9 mouse cellular contexts compared by ENCODE assay signal in genomic region chr8:34325841-34326613, GRCm38 (mm10).
A peak's percentile ranks its signal among the peaks of the same experiment; 100 is the strongest.
DNase-seq lines count a peak whose midpoint lies in the region; ATAC-seq and TF ChIP-seq lines count a peak whose summit lies in the region.
"Had no signal": no experiment of that assay in that cellular context is flagged by ENCODE, and none has a peak within 500 bp of the region (broad histone marks: within the 10 kb centered on the region; RNA-seq: fewer than 3 reads in every experiment).

No protein-coding gene starts in this region.

- H3K4me3 ChIP-seq in lung, embryonic 14.5 days (ENCODE audit: low read depth, low read length), result peak overlapping the region; percentile 26
- H3K4me3 ChIP-seq in hindbrain, embryonic 15.5 days, result peak overlapping the region; percentile 29
- no peak overlapping the region; the same call in 1 of the 2 replicates for H3K4me3 ChIP-seq in stomach, embryonic 15.5 days (replicated peaks)

- ATAC-seq in lung, embryonic 14.5 days (ENCODE audit: insufficient read depth), result no peak; the same call in 1 of the 2 replicates
- peak; percentile 88 for ATAC-seq in hindbrain, embryonic 15.5 days (ENCODE audit: low FRiP score, low read depth)
- no peak for ATAC-seq in stomach, embryonic 15.5 days (ENCODE audit: insufficient read depth, low FRiP score, low read depth)
- ATAC-seq in megakaryocyte, adult 5-6 weeks (ENCODE audit: poor library complexity, severe bottlenecking), result no peak

- 1% methylated on average over 14 of the region's 17 CpGs for WGBS in lung, embryonic 14.5 days
- 1% methylated on average over 15 of the region's 17 CpGs for WGBS in hindbrain, embryonic 15.5 days
- WGBS in stomach, embryonic 15.5 days, result 3% methylated on average over 14 of the region's 17 CpGs

- no peaks in the 10 kb centered on the region for H3K9me3 ChIP-seq in lung, embryonic 14.5 days (ENCODE audit: low read depth, low read length)
- no peaks in the 10 kb centered on the region for H3K9me3 ChIP-seq in hindbrain, embryonic 15.5 days
- H3K9me3 ChIP-seq in stomach, embryonic 15.5 days, result no peaks in the 10 kb centered on the region

- no peak overlapping the region; the same call in 1 of the 2 replicates for H3K9ac ChIP-seq in lung, embryonic 14.5 days
- peak overlapping the region; percentile 31 for H3K9ac ChIP-seq in hindbrain, embryonic 15.5 days
- H3K9ac ChIP-seq in stomach, embryonic 15.5 days, result no peak overlapping the region
- H3K9ac ChIP-seq: liver, embryonic 14.5 days had no signal

- H3K4me1 ChIP-seq in lung, embryonic 14.5 days (ENCODE audit: insufficient read depth), result peaks cover 4% of the 10 kb centered on the region; the same call in 1 of the 2 replicates
- peaks cover 45% of the 10 kb centered on the region for H3K4me1 ChIP-seq in hindbrain, embryonic 15.5 days (replicated peaks)
- peaks cover 7% of the 10 kb centered on the region; the same call in 1 of the 2 replicates for H3K4me1 ChIP-seq in stomach, embryonic 15.5 days

- 0 out of 2 replicates have a peak, but pooled peaks cover 6% of the 10 kb centered on the region for H3K27me3 ChIP-seq in lung, embryonic 14.5 days (ENCODE audit: insufficient read depth, low read length)
- H3K27me3 ChIP-seq in hindbrain, embryonic 15.5 days, result no peaks in the 10 kb centered on the region
- H3K27me3 ChIP-seq in stomach, embryonic 15.5 days (replicated peaks), result no peaks in the 10 kb centered on the region

- no peak for TF ChIP-seq CTCF in lung, embryonic 14.5 days (IDR thresholded peaks at IDR 0.05; ENCODE audit: low read depth)

- H3K27ac ChIP-seq in lung, embryonic 14.5 days (ENCODE audit: low read depth), result no peak overlapping the region
- peak overlapping the region; percentile 87 for H3K27ac ChIP-seq in hindbrain, embryonic 15.5 days (replicated peaks)
- no peak overlapping the region for H3K27ac ChIP-seq in stomach, embryonic 15.5 days
- H3K27ac ChIP-seq: liver, embryonic 14.5 days had no signal

- DNase-seq in lung, embryonic 14.5 days, result peak; percentile 18
- DNase-seq in lung, postnatal 25 days (ENCODE audit: low spot score), result no peak
- DNase-seq in embryo, embryonic 10.5 days (ENCODE audit: low spot score), result peak; percentile 73
- peak; percentile 72 for DNase-seq in mesoderm, embryonic 11.5 days (ENCODE audit: low read depth, low spot score)
- no peak for DNase-seq in thymus, postnatal 25 days

- peak overlapping the region; percentile 66 for H3K4me2 ChIP-seq in lung, embryonic 14.5 days
- H3K4me2 ChIP-seq in hindbrain, embryonic 15.5 days, result peak overlapping the region; percentile 58
- peak overlapping the region; percentile 48 for H3K4me2 ChIP-seq in stomach, embryonic 15.5 days

- no peaks in the 10 kb centered on the region for H3K36me3 ChIP-seq in lung, embryonic 14.5 days (ENCODE audit: insufficient read depth)
- no peaks in the 10 kb centered on the region for H3K36me3 ChIP-seq in hindbrain, embryonic 15.5 days
- H3K36me3 ChIP-seq in stomach, embryonic 15.5 days, result no peaks in the 10 kb centered on the region

Comparison
In these comparisons a context has a peak if more than half of its experiments do, and no peak if none do; other contexts are left out.
1. DNase-seq: peak in lung, embryonic 14.5 days (single experiment), embryo, embryonic 10.5 days (single experiment) and mesoderm, embryonic 11.5 days (single experiment); none in lung, postnatal 25 days (single experiment) and thymus, postnatal 25 days (single experiment).
2. Peak in every context shown above with its lines, with median percentiles within 50 percentile points of each other: H3K4me2 ChIP-seq.